Mouse (Mus musculus) right cerebral cortex, postnatal 14 days (tissue): Measurements from ENCODE around the gene Tm4sf4.

Experiments
- DNase-seq: peaks from one replicate; pipeline ENCODE4 v3.0.0; 2022

The Tm4sf4 gene

GRCm38 (mm10) chr3:57481981-57482380, 56.9 kb downstream of the Tm4sf4 start:
- no peak for DNase-seq

- DNase-seq: no peak
Measured at GRCm38 (mm10) chr3:57486068-57486467, 61.0 kb downstream of the Tm4sf4 start.

- no peak for DNase-seq
Measured at GRCm38 (mm10) chr3:57487455-57488153, 62.5 kb downstream of the Tm4sf4 start.
